Mouse (Mus musculus): Measurements from ENCODE around the gene Cdr1. TPM values are rescaled to one million over a fixed set of nuclear protein-coding genes. Genes with fewer than 3 reads are reported as not detected.

Gene Cdr1
- not detected in 2 replicates for polyA plus RNA-seq (2014; fragmentation: Nextera tagmentation; extraction: Ambion mirVana)

GRCm38 (mm10) chrX:61185458-61185857, at the start of gene Cdr1:
Gene Cdr1, minus strand, starts transcription at chrX:61185558.
- H3K9me3 ChIP-seq (replicated peaks; ENCODE audit: control insufficient read depth, low read length), result peaks cover 5% of the 10 kb centered on the region
- H3K36me3 ChIP-seq (ENCODE audit: control insufficient read depth, insufficient read depth, low read length), result no peaks in the 10 kb centered on the region
- no peak for DNase-seq (ENCODE audit: low spot score)
- H3K27me3 ChIP-seq (replicated peaks; ENCODE audit: control insufficient read depth, insufficient read depth, low read length), result no peaks in the 10 kb centered on the region
- no peak for ATAC-seq
- no peak within 1 kb of the TSS for H3K4me2 ChIP-seq (ENCODE audit: low read length)
- WGBS, result 97% methylated on average over 6 of the region's 6 CpGs
- no peak within 1 kb of the TSS for H3K27ac ChIP-seq (ENCODE audit: low read depth, low read length)
- no peaks in the 10 kb centered on the region for H3K4me1 ChIP-seq (ENCODE audit: control insufficient read depth, insufficient read depth, low read length)
- H3K9ac ChIP-seq (ENCODE audit: low read length), result no peak within 1 kb of the TSS
- H3K4me3 ChIP-seq (ENCODE audit: low read depth, low read length), result no peak within 1 kb of the TSS

GRCm38 (mm10) chrX:61185869-61186268, 511 bp upstream of the Cdr1 start:
- H3K4me1 ChIP-seq (ENCODE audit: control insufficient read depth, insufficient read depth, low read length), result no peaks in the 10 kb centered on the region
- no peaks in the 10 kb centered on the region for H3K27me3 ChIP-seq (replicated peaks; ENCODE audit: control insufficient read depth, insufficient read depth, low read length)
- no peak overlapping the region for H3K4me2 ChIP-seq (ENCODE audit: low read length)
- H3K4me3 ChIP-seq (ENCODE audit: low read depth, low read length), result no peak overlapping the region
- H3K9ac ChIP-seq (ENCODE audit: low read length), result no peak overlapping the region
- no peak for DNase-seq (ENCODE audit: low spot score)
- peaks cover 5% of the 10 kb centered on the region for H3K9me3 ChIP-seq (replicated peaks; ENCODE audit: control insufficient read depth, low read length)
- ATAC-seq, result no peak
- H3K27ac ChIP-seq (ENCODE audit: low read depth, low read length), result no peak overlapping the region
- WGBS, result 94% methylated on average over 6 of the region's 6 CpGs
- H3K36me3 ChIP-seq (ENCODE audit: control insufficient read depth, insufficient read depth, low read length), result no peaks in the 10 kb centered on the region

DNA sequence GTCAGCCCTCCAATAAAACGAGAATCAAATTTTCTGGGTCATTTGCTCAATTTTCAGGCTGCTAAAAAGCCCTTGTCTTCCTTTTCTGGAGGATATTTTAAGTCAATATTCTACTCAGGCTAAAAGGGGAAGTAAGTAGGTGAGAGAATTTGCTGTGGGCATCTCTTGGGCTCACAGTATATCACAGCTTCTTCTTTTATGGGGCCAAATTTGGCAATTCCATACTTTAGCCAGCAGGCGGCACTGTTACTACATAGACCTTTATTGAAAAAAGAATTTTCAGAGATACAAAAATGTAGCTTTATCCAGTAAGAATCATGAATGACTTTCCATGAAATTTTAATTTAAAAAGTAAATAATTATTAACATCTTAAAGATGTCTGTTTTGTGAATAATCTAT, 18.8 kb downstream of the Cdr1 start:
- Histone ChIP-seq H3K27ac (ENCODE audit: low read depth, low read length) (no peak overlapping the region), H3K27me3 (replicated peaks; ENCODE audit: control insufficient read depth, insufficient read depth, low read length) (no peaks in the 10 kb centered on the region), H3K4me2 (ENCODE audit: low read length) (no peak overlapping the region), H3K9me3 (replicated peaks; ENCODE audit: control insufficient read depth, low read length) (no peaks in the 10 kb centered on the region), H3K36me3 (ENCODE audit: control insufficient read depth, insufficient read depth, low read length) (no peaks in the 10 kb centered on the region), H3K9ac (ENCODE audit: low read length) (no peak overlapping the region), H3K4me3 (ENCODE audit: low read depth, low read length) (no peak overlapping the region), H3K4me1 (ENCODE audit: control insufficient read depth, insufficient read depth, low read length) (no peaks in the 10 kb centered on the region)
- no peak; the same call in 1 of the 2 replicates for ATAC-seq
- DNase-seq (ENCODE audit: low spot score), result peak; percentile 72
- 39% methylated on average over 2 of the region's 2 CpGs for WGBS

- H3K4me1 ChIP-seq (ENCODE audit: control insufficient read depth, insufficient read depth, low read length), result no peaks in the 10 kb centered on the region
- ATAC-seq (no peak), DNase-seq (ENCODE audit: low spot score) (peak; percentile 36)
- no peak overlapping the region for H3K9ac ChIP-seq (ENCODE audit: low read length)
- H3K27ac ChIP-seq (ENCODE audit: low read depth, low read length), result no peak overlapping the region
- no peak overlapping the region for H3K4me3 ChIP-seq (ENCODE audit: low read depth, low read length)
- WGBS, result 57% methylated on average over 2 of the region's 2 CpGs
- no peaks in the 10 kb centered on the region for H3K27me3 ChIP-seq (replicated peaks; ENCODE audit: control insufficient read depth, insufficient read depth, low read length)
- H3K36me3 ChIP-seq (ENCODE audit: control insufficient read depth, insufficient read depth, low read length), result no peaks in the 10 kb centered on the region
- no peaks in the 10 kb centered on the region for H3K9me3 ChIP-seq (replicated peaks; ENCODE audit: control insufficient read depth, low read length)
- H3K4me2 ChIP-seq (ENCODE audit: low read length), result no peak overlapping the region
These were observed 24.1 kb downstream of the Cdr1 start for GRCm38 (mm10) chrX:61161249-61161648.

DNA sequence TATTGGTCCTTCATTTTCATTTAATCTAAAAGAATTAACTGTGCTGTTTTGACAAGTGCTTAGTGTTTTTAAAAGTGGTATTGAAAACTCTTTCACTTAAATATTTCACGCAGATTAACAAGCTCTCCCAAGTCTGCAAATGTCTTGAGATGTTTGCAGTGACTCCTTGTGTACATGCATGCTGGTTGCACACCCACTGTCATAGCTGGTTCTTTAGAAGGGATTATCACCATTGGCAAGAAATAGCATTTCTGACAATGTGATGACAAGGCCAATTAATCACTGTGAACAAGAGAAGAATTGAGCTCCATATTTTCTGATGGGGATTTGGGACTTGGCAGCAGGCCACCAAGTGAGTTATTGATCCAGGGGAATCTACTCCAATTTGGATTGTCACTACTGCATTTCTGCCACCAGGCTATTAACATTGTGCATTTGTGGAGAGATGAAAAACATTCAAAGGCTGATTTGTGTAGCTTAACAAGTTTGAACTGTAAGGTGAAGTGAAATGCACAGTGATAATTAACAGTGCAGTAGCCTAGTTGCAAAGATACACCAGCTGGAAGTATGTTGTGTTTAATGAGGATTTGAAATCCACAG, 30.6 kb downstream of the Cdr1 start:
- H3K27me3 ChIP-seq (replicated peaks; ENCODE audit: control insufficient read depth, insufficient read depth, low read length), result no peaks in the 10 kb centered on the region
- no peak overlapping the region for H3K27ac ChIP-seq (ENCODE audit: low read depth, low read length)
- no peak overlapping the region for H3K4me3 ChIP-seq (ENCODE audit: low read depth, low read length)
- no peaks in the 10 kb centered on the region for H3K9me3 ChIP-seq (replicated peaks; ENCODE audit: control insufficient read depth, low read length)
- H3K36me3 ChIP-seq (ENCODE audit: control insufficient read depth, insufficient read depth, low read length), result no peaks in the 10 kb centered on the region
- H3K4me2 ChIP-seq (ENCODE audit: low read length), result no peak overlapping the region
- H3K4me1 ChIP-seq (ENCODE audit: control insufficient read depth, insufficient read depth, low read length), result no peaks in the 10 kb centered on the region
- 44% methylated on average over 1 of the region's 1 CpGs for WGBS
- H3K9ac ChIP-seq (ENCODE audit: low read length), result no peak overlapping the region
- peak; percentile 76 for DNase-seq (ENCODE audit: low spot score)
- ATAC-seq, result peak; percentile 92

- Histone ChIP-seq H3K27ac (ENCODE audit: low read depth, low read length) (no peak overlapping the region), H3K4me1 (ENCODE audit: control insufficient read depth, insufficient read depth, low read length) (no peaks in the 10 kb centered on the region), H3K36me3 (ENCODE audit: control insufficient read depth, insufficient read depth, low read length) (no peaks in the 10 kb centered on the region), H3K27me3 (replicated peaks; ENCODE audit: control insufficient read depth, insufficient read depth, low read length) (no peaks in the 10 kb centered on the region), H3K9ac (ENCODE audit: low read length) (no peak overlapping the region), H3K4me2 (ENCODE audit: low read length) (no peak overlapping the region), H3K4me3 (ENCODE audit: low read depth, low read length) (no peak overlapping the region), H3K9me3 (replicated peaks; ENCODE audit: control insufficient read depth, low read length) (no peaks in the 10 kb centered on the region)
- ATAC-seq (peak; percentile 80; the same call in 1 of the 2 replicates), DNase-seq (ENCODE audit: low spot score) (no peak)
- 36% methylated on average over 3 of the region's 3 CpGs for WGBS
These were observed 31.1 kb downstream of the Cdr1 start for GRCm38 (mm10) chrX:61154246-61154645.

DNA sequence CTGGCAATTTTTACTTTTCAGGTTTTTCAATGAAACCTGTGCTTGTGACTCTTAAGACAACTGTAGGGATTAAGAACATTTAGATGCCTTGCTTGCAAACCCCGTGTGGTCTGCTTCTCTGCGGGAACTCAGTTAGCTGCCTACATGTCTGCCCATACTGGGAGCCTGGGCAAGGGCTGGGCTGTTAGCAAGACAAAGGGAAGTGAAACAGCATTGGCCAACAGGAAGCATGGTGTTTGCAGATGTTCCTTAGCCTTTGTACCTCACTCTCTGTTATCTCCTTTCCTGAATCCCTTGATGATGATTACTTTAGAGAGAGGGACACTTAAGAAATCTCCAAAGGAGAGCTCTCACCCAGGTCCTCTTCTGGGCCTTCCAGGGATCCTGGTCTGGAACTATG, 38.8 kb downstream of the Cdr1 start:
- 28% methylated on average over 2 of the region's 2 CpGs for WGBS
- Histone ChIP-seq H3K4me3 (ENCODE audit: low read depth, low read length) (no peak overlapping the region), H3K4me2 (ENCODE audit: low read length) (no peak overlapping the region), H3K36me3 (ENCODE audit: control insufficient read depth, insufficient read depth, low read length) (no peaks in the 10 kb centered on the region), H3K27me3 (replicated peaks; ENCODE audit: control insufficient read depth, insufficient read depth, low read length) (no peaks in the 10 kb centered on the region), H3K9me3 (replicated peaks; ENCODE audit: control insufficient read depth, low read length) (no peaks in the 10 kb centered on the region), H3K4me1 (ENCODE audit: control insufficient read depth, insufficient read depth, low read length) (no peaks in the 10 kb centered on the region), H3K27ac (ENCODE audit: low read depth, low read length) (no peak overlapping the region), H3K9ac (ENCODE audit: low read length) (no peak overlapping the region)
- DNase-seq (ENCODE audit: low spot score) (no peak), ATAC-seq (no peak)

DNA sequence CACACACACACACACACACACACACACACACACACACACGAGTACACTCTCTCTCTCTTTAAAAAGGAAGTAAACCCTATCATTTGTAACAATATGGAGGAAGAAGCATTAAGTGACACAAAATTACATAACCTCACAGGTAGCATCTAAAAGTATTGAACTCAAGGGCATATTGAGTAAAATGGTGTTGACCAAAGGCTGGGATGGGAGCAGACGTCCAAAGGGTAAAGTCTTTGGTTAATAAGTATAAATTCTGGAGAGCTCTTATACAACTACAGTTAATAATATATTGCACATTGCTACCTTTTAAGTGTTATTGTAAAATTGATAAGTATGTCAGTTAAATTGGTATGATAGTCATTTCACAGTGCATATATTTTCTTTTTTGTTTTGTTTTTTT, 39.9 kb downstream of the Cdr1 start:
- H3K36me3 ChIP-seq (ENCODE audit: control insufficient read depth, insufficient read depth, low read length), result no peaks in the 10 kb centered on the region
- no peaks in the 10 kb centered on the region for H3K27me3 ChIP-seq (replicated peaks; ENCODE audit: control insufficient read depth, insufficient read depth, low read length)
- no peaks in the 10 kb centered on the region for H3K4me1 ChIP-seq (ENCODE audit: control insufficient read depth, insufficient read depth, low read length)
- H3K4me2 ChIP-seq (ENCODE audit: low read length), result no peak overlapping the region
- H3K9me3 ChIP-seq (replicated peaks; ENCODE audit: control insufficient read depth, low read length), result no peaks in the 10 kb centered on the region
- H3K9ac ChIP-seq (ENCODE audit: low read length), result no peak overlapping the region
- DNase-seq (ENCODE audit: low spot score), result no peak
- ATAC-seq, result no peak
- H3K27ac ChIP-seq (ENCODE audit: low read depth, low read length), result no peak overlapping the region
- no peak overlapping the region for H3K4me3 ChIP-seq (ENCODE audit: low read depth, low read length)
- 81% methylated on average over 2 of the region's 2 CpGs for WGBS

DNA sequence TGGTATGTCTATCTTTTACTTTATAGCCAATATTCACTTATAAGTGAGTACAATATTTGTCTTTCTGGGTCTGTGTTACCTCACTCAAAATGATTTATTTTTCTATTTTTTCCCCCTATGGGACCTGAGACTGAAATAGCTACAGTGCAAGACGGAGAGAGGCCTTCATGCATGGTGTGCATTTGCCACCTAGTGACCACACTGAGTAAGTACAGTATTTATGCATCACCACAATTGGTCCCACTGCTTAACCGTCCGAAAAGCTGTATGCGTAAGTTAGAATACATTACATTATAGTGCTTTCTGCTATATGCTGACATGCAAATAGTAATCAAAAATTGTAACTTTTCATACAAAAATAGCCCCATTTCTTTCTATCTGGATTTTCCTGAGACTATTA, 50.8 kb downstream of the Cdr1 start:
- Histone ChIP-seq H3K36me3 (ENCODE audit: control insufficient read depth, insufficient read depth, low read length) (no peaks in the 10 kb centered on the region), H3K27me3 (replicated peaks; ENCODE audit: control insufficient read depth, insufficient read depth, low read length) (no peaks in the 10 kb centered on the region), H3K27ac (ENCODE audit: low read depth, low read length) (no peak overlapping the region), H3K9me3 (replicated peaks; ENCODE audit: control insufficient read depth, low read length) (no peaks in the 10 kb centered on the region), H3K4me3 (ENCODE audit: low read depth, low read length) (no peak overlapping the region), H3K4me1 (ENCODE audit: control insufficient read depth, insufficient read depth, low read length) (no peaks in the 10 kb centered on the region), H3K9ac (ENCODE audit: low read length) (no peak overlapping the region), H3K4me2 (ENCODE audit: low read length) (no peak overlapping the region)
- ATAC-seq, result no peak
- 70% methylated on average over 4 of the region's 4 CpGs for WGBS
- peak; percentile 11 for DNase-seq (ENCODE audit: low spot score)
